Mouse (Mus musculus) midbrain, embryonic 12.5 days (tissue): ENCODE results near the gene Phkb. TPM values are rescaled to one million over a fixed set of nuclear protein-coding genes. Genes with fewer than 3 reads are reported as not detected.
A peak's percentile ranks its signal among the peaks of the same experiment; 100 is the strongest.

Experiments
- ATAC-seq: fragments of 200-750 bp; cut with Nextera tagmentation; 2 replicates; pipeline ENCODE4 v1.8.0; 2017; ENCODE audit warnings: low read depth, moderate TSS enrichment, moderate library complexity; ENCODE audit not compliant: low FRiP score
- H3K27ac ChIP-seq: fragments of 300-500 bp; sonication (generic); replicated peaks from 2 replicates; pipeline ENCODE4 v1.5.1; 2016; ENCODE audit warnings: mild to moderate bottlenecking
- H3K27me3 ChIP-seq: fragments of 300-500 bp; sonication (generic); 2 replicates; pipeline ENCODE4 v1.6.1; 2016; ENCODE audit warnings: mild to moderate bottlenecking
- H3K36me3 ChIP-seq: fragments of 300-500 bp; sonication (generic); 2 replicates; pipeline ENCODE4 v1.6.1; 2016
- H3K4me1 ChIP-seq: fragments of 300-500 bp; sonication (generic); 2 replicates; pipeline ENCODE4 v1.6.1; 2016
- H3K4me2 ChIP-seq: fragments of 300-500 bp; sonication (generic); replicated peaks from 2 replicates; pipeline ENCODE4 v1.6.1; 2016; ENCODE audit warnings: mild to moderate bottlenecking, moderate library complexity
- H3K4me3 ChIP-seq: fragments of 300-500 bp; sonication (generic); 2 replicates; pipeline ENCODE4 v1.5.1; 2016; ENCODE audit warnings: mild to moderate bottlenecking
- H3K9ac ChIP-seq: fragments of 300-500 bp; sonication (generic); replicated peaks from 2 replicates; pipeline ENCODE4 v1.6.1; 2016; ENCODE audit warnings: mild to moderate bottlenecking, moderate library complexity
- H3K9me3 ChIP-seq: fragments of 300-500 bp; sonication (generic); 2 replicates; pipeline ENCODE4 v1.6.1; 2016; ENCODE audit warnings: mild to moderate bottlenecking
- WGBS: fragments of 180-500 bp; shearing (Covaris S2); methylation state at CpG from one replicate; pipeline ENCODE4 v1.1.7; 2016; 5-methylcytosine and 5-hydroxymethylcytosine counted together
- polyA plus RNA-seq: library from polyadenylated mRNA; unstranded; fragments of >200 nt; fragmentation: Nextera tagmentation; extraction: Ambion mirVana; gene quantifications from 2 replicates; pipeline ENCODE4 v1.2.1, GENCODE M21; 2016

Phkb gene
- polyA plus RNA-seq, 1 experiment from 2014 or later: 43.8 TPM

DNA sequence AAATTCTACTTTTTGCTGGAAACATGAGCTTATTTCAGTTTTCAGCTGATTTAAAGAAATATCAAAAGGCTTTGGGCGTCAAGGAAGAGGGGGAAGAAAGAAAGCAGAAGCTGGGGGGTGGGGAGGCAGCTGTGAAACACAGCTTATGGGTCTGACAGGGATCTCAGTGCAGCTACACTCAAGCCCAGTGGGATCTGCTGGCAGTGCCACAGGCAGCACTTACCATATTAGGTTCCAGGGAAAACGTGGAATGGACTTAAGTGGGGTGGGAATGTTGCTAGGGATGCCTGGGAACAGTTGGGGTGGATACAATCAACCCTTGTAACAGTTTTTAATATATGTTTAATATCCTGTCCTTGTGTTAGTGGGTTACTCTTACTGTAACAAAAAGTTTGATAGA is 201.3 kb downstream of the Phkb start:
- H3K9ac ChIP-seq: no peak overlapping the region
- H3K4me1 ChIP-seq: 0 out of 2 replicates have a peak, but pooled peaks cover 3% of the 10 kb centered on the region
- no peaks in the 10 kb centered on the region for H3K9me3 ChIP-seq
- no peak overlapping the region for H3K4me2 ChIP-seq
- H3K27me3 ChIP-seq: no peaks in the 10 kb centered on the region
- no peak overlapping the region for H3K27ac ChIP-seq
- WGBS: 23% methylated on average over 2 of the region's 2 CpGs
- no peaks in the 10 kb centered on the region for H3K36me3 ChIP-seq
- ATAC-seq: peak; percentile 56; the same call in 1 of the 2 replicates
- H3K4me3 ChIP-seq: no peak overlapping the region

DNA sequence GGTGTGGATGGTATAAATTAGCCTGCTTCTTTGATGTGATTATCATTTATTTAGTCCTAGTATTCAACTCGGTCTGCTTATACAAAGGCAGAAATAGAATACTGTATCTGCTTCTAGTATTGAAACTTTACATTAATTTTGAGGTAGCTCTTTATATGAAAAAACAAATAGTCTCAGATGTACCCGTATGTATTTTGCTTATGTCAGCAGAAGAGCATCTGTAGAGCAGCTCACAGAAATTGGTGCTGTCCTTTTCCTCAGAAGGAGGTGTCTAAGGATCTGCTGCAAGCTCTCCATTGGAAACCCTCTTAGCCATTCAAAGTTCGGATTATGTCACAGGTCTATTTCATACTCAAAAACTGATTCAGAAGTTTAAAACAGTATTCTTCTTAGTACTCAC is 210.1 kb downstream of the Phkb start:
- no peak for ATAC-seq
- WGBS: 90% methylated on average over 3 of the region's 3 CpGs
- no peak overlapping the region for H3K27ac ChIP-seq
- 0 out of 2 replicates have a peak, but pooled peaks cover 4% of the 10 kb centered on the region for H3K36me3 ChIP-seq
- no peaks in the 10 kb centered on the region for H3K27me3 ChIP-seq
- H3K4me2 ChIP-seq: no peak overlapping the region
- H3K4me3 ChIP-seq: no peak overlapping the region
- no peaks in the 10 kb centered on the region for H3K9me3 ChIP-seq
- no peak overlapping the region for H3K9ac ChIP-seq
- no peaks in the 10 kb centered on the region for H3K4me1 ChIP-seq

DNA sequence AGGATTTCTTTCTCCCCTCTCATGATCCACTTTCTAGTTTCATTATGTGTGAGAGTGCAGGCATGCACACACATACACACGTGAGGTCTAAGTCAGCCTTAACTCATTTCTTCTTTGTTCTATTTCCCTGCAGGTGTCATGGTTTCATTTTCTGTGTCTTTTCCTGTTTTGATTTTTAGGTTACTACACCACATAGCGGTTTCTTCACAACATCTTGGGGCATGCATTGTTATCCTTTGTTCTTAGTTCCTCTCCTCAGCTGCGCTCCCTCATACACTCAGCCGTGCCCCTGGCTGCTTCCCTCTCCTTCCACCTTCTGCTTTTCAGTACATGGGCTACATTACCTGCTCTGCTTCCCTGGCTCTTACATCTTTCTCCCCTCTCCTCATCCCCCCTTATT is 211.2 kb downstream of the Phkb start:
- H3K27me3 ChIP-seq: no peaks in the 10 kb centered on the region

DNA sequence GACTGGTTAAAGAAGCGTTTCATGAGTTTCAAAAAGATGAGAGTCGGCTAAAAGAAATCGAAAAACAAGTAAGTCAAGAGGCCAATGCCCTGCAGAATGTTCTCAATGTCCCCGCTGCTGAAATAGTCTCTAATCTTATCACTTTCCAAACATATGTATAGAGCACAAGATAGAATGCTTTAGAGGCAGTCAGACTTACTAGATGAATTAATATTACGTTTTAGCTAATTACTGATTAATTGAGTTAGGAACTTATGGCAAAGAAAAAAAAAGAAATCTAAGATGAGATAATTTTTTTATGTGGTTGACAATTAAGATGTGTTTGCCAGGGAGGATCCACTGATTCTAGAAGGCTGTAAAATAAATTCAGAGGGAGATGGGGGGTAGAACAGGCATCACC is 217.9 kb downstream of the Phkb start:
- WGBS: 91% methylated on average over 5 of the region's 5 CpGs
- H3K4me2 ChIP-seq: no peak overlapping the region
- no peak for ATAC-seq
- no peak overlapping the region for H3K9ac ChIP-seq
- H3K4me1 ChIP-seq: no peaks in the 10 kb centered on the region
- no peaks in the 10 kb centered on the region for H3K27me3 ChIP-seq
- H3K36me3 ChIP-seq: peaks cover 28% of the 10 kb centered on the region
- no peak overlapping the region for H3K27ac ChIP-seq
- H3K4me3 ChIP-seq: no peak overlapping the region
- H3K9me3 ChIP-seq: no peaks in the 10 kb centered on the region

More for the DNA sequence above, 211.2 kb downstream of the Phkb start:
- Histone ChIP-seq H3K4me3 (no peak overlapping the region), H3K4me2 (no peak overlapping the region), H3K36me3 (peaks cover 12% of the 10 kb centered on the region), H3K9me3 (no peaks in the 10 kb centered on the region), H3K4me1 (no peaks in the 10 kb centered on the region), H3K27ac (no peak overlapping the region), H3K9ac (no peak overlapping the region)
- no peak for ATAC-seq
- 78% methylated on average over 4 of the region's 4 CpGs for WGBS

DNA sequence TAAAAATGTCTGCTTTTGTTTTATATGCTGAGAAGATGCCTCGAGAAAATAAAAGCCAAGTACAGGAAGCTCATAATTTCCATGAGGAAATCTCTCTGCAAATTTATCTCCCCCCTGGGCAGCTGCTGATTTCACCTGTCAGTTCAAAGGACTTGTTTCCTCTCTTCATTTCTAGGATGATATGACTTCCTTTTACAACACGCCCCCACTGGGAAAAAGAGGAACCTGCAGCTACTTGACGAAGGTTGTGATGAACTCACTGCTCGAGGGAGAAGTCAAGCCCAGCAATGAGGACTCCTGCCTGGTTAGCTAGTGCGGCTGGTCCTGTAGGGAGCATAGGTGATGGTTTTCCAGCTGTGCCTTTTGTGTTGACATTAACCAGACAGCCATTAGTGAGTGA is 218.4 kb downstream of the Phkb start:
- 76% methylated on average over 5 of the region's 5 CpGs for WGBS
- Histone ChIP-seq H3K27ac (no peak overlapping the region), H3K9me3 (no peaks in the 10 kb centered on the region), H3K36me3 (peaks cover 28% of the 10 kb centered on the region), H3K4me1 (no peaks in the 10 kb centered on the region), H3K27me3 (no peaks in the 10 kb centered on the region), H3K4me2 (no peak overlapping the region), H3K9ac (no peak overlapping the region), H3K4me3 (no peak overlapping the region)
- no peak for ATAC-seq

DNA sequence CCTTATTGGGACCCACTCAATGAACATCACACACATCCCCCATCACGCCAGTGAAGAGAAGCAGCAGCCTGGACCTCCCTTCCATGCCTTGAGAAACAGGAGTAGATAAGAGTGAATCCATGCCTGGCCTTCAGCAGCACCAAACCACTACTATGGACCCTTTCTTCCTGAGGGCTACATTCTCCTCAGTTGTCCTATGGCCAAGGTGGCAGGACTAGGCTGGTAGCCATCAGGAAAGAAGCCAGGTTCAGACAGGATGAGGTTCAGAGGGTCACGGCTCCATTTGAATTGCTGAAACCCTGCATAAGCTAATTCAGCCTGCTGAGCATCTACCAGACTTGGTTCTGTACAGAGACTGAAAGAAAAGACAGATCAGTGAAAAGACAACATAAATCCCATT is 222.7 kb downstream of the Phkb start:
- Histone ChIP-seq H3K4me1 (no peaks in the 10 kb centered on the region), H3K36me3 (peaks cover 9% of the 10 kb centered on the region; the same call in 1 of the 2 replicates), H3K27me3 (no peaks in the 10 kb centered on the region), H3K9ac (no peak overlapping the region), H3K4me2 (no peak overlapping the region), H3K9me3 (no peaks in the 10 kb centered on the region), H3K4me3 (no peak overlapping the region), H3K27ac (no peak overlapping the region)
- ATAC-seq: no peak
- 96% methylated on average over 2 of the region's 2 CpGs for WGBS

DNA sequence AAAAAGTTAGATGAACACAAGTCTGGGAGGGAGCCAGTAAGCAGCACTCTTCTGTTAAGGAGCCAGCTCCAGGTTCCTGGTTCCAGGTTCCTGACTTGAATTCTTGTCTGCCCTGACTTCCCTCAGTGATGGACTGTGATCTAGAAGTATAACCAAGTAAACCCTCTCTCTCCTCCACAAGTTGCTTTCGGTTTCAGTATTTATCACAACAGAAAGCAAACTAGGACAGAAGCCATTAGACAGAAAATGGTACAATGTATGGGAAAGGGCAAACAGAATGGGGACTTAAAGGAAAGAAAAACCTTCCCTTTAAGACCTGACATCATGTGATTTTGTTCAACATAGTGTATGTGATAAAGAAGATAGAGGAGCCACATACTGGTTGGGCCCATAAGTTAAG is 238.7 kb downstream of the Phkb start:
- WGBS: 88% methylated on average over 1 of the region's 1 CpGs
- Histone ChIP-seq H3K4me3 (no peak overlapping the region), H3K9me3 (no peaks in the 10 kb centered on the region), H3K27ac (no peak overlapping the region), H3K9ac (no peak overlapping the region), H3K27me3 (no peaks in the 10 kb centered on the region), H3K4me1 (no peaks in the 10 kb centered on the region), H3K4me2 (no peak overlapping the region), H3K36me3 (no peaks in the 10 kb centered on the region)
- ATAC-seq: no peak

DNA sequence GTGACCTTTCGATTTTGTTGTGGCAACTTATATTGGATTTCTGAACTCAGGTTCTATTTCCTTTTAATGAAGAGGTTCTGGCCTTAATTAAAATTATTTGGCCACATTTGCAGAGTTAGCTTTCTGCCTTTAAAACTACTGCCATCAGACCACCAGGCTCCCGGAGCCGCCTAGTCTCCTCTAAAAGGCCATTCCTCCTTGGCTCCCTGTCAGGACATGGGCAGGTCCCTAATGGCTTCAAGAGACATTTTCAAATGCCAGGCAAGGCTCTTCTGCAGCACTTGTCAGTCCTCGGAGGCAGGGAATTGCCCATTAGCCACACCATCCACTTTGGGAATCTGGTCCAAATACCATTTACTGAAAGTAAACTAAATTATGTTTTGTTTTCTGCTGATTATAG is 242.6 kb downstream of the Phkb start:
- 84% methylated on average over 4 of the region's 4 CpGs for WGBS
- H3K9ac ChIP-seq: no peak overlapping the region
- no peaks in the 10 kb centered on the region for H3K4me1 ChIP-seq
- H3K36me3 ChIP-seq: no peaks in the 10 kb centered on the region
- H3K4me2 ChIP-seq: no peak overlapping the region
- no peaks in the 10 kb centered on the region for H3K9me3 ChIP-seq
- H3K27ac ChIP-seq: no peak overlapping the region
- no peak for ATAC-seq
- H3K4me3 ChIP-seq: no peak overlapping the region
- no peaks in the 10 kb centered on the region for H3K27me3 ChIP-seq

DNA sequence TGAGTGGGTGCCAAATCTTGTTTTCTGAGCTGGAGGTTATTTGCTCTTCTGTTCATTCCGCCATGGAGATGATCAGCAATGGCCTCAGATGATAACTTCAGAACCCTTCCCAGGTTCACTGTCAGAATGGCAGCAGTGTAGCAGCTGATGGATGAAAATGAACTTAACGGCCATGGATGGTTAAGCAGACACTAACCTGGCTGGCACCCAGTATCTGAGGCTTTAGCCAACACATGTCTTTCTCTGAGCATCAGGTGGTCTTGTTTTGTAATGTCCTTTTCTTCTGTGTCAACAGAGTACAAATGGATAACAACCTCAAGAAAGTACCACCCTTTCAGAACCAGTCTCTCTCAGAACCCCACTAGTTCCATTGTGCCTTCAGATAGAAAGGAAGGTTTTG is 246.0 kb downstream of the Phkb start:
- Histone ChIP-seq H3K36me3 (no peaks in the 10 kb centered on the region), H3K4me3 (no peak overlapping the region), H3K9ac (no peak overlapping the region), H3K4me2 (no peak overlapping the region), H3K27ac (no peak overlapping the region), H3K4me1 (no peaks in the 10 kb centered on the region), H3K9me3 (no peaks in the 10 kb centered on the region), H3K27me3 (no peaks in the 10 kb centered on the region)
- 98% methylated on average over 2 of the region's 2 CpGs for WGBS
- no peak for ATAC-seq

DNA sequence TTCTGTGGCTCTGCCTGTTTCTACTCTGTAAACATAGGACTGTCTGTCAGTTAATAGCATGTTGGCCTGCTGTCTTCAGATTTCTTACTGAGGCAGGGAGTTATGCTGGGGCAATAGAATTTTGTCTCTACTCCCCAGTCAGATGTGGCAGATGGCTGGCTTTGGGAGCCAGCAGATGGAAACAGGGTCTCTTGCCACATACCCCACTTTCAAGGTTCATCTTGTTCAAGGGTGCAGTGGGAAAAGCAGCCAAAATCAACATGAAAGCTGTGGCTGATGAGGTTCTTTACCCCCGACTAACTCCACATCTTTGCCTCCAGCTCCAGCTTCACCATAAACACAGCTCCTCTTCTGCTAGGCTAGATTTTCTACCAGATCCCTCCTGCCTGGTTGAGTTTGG is 246.7 kb downstream of the Phkb start:
- ATAC-seq: no peak

DNA sequence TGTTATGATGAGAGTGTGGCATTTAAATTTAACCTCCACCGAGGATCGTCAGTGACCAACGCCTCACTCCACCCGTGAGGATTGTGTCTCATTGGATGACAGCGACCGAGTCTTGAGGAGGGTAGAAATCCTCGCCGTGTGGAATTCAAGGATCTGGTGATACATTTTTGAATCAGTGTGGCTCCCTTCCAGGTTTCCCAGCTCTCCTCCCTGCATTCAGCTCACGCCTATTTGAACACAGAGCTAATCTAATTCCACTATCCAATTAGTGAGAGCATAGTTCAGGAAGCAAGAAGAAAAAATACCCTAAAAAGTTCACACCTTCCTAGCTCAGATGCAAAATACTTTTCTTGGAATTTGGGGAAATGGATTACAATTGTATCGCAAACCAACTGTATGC is 249.9 kb downstream of the Phkb start:
- Histone ChIP-seq H3K4me2 (no peak overlapping the region), H3K4me1 (no peaks in the 10 kb centered on the region), H3K36me3 (no peaks in the 10 kb centered on the region), H3K4me3 (no peak overlapping the region), H3K27ac (no peak overlapping the region), H3K9me3 (no peaks in the 10 kb centered on the region), H3K9ac (no peak overlapping the region), H3K27me3 (no peaks in the 10 kb centered on the region)
- no peak for ATAC-seq
- WGBS: 80% methylated on average over 10 of the region's 10 CpGs

More for the DNA sequence above, 246.7 kb downstream of the Phkb start:
- Histone ChIP-seq H3K4me2 (no peak overlapping the region), H3K9ac (no peak overlapping the region), H3K36me3 (no peaks in the 10 kb centered on the region), H3K4me3 (no peak overlapping the region), H3K9me3 (no peaks in the 10 kb centered on the region), H3K27me3 (no peaks in the 10 kb centered on the region), H3K27ac (no peak overlapping the region), H3K4me1 (no peaks in the 10 kb centered on the region)
- 92% methylated on average over 1 of the region's 1 CpGs for WGBS
